Mouse (Mus musculus): ENCODE measurements at regions not wholly inside any gene's neighbourhood (a gene's known extent, or its start where the extent isn't known, plus 50 kb on each side); places are given as distances from the start of the nearest gene placed in this dataset.

GRCm38 (mm10) chr5:141058141-141058540, 57.8 kb upstream of the Card11 start:
- TF ChIP-seq POLR2A (IDR thresholded peaks at IDR 0.05; ENCODE audit: insufficient read depth, low read length) (no peak), CTCF (IDR thresholded peaks at IDR 0.05; ENCODE audit: low read depth, low read length) (no peak), EP300 (IDR thresholded peaks at IDR 0.05; ENCODE audit: insufficient read depth, low read depth, low read length) (no peak)

Data from ES-Bruce4 (cell line).